Mouse (Mus musculus): Measurements from ENCODE around the gene Eef2.
"Not testable (repeated sequence)": the region's sequence is repeated elsewhere in the genome, so short reads cannot be mapped to it uniquely, and the experiment has no call there.

Eef2 gene

GRCm38 (mm10) chr10:81200141-81200540, 23.7 kb downstream of the Eef2 start:
- no peak for DNase-seq (ENCODE audit: low read depth, low spot score)

GRCm38 (mm10) chr10:81200605-81201287, 24.3 kb downstream of the Eef2 start:
- DNase-seq (ENCODE audit: low read depth, low spot score), result no peak

GRCm38 (mm10) chr10:81201807-81202758, 25.7 kb downstream of the Eef2 start, which contains the start of gene Nmrk2:
TSS of gene Nmrk2 (minus strand) at chr10:81202051.
- DNase-seq (ENCODE audit: low read depth, low spot score), result no peak

DNA sequence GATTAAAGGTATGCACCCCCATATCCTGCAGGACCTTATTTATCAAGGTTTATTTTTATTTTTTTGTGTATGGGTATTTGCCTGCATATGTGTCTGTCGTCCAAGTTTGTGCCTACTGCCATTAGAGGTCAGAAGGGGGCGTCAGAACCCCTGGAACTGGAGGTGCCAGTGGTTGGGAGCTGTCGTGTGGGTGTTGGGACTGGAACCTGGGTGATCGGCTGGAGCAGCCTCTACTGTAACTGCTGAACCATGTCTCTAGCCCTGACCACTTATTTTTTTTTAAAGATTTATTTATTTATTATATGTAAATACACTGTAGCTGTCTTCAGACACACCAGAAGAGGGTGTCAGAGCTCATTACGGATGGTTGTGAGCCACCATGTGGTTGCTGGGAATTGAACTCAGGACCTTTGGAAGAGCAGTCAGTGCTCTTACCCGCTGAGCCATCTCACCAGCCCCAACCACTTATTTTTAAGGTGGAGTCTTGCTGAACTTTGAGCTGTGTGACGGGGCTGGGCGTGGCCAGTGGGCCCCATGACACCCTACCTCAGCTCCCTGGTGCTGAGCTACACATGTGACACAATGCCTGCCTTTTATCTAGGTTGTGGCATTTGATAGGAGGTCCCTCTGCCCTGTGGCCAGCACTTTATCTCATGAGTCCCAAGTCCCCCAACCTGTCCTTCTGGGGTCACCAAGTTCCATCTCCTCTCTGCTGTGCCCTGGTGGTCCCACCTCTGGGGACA, 26.7 kb downstream of the Eef2 start:
- DNase-seq (ENCODE audit: low read depth, low spot score), result no peak

DNA sequence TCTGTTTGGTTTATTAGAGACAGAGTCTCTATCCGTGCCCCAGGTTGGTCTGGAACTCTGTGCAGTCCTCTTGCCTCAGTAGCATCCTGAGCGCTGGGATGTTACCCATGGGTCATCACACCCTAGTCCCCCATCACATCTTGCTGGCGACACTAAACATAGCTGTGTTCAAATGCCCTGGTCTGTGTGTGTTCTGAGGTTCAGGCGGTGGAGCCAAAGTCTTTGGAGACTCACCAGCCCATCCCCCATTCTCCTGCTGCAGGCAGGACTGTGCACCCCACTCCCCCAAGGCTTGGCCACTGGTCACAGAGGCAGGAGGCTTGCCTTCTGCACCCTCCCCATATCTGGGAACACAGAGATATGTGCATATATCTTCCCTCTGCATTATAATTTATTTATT, 27.7 kb downstream of the Eef2 start:
- DNase-seq (ENCODE audit: low read depth, low spot score), result no peak

GRCm38 (mm10) chr10:81210154-81210553, 33.7 kb downstream of the Eef2 start:
- DNase-seq (ENCODE audit: low read depth, low spot score), result no peak

DNA sequence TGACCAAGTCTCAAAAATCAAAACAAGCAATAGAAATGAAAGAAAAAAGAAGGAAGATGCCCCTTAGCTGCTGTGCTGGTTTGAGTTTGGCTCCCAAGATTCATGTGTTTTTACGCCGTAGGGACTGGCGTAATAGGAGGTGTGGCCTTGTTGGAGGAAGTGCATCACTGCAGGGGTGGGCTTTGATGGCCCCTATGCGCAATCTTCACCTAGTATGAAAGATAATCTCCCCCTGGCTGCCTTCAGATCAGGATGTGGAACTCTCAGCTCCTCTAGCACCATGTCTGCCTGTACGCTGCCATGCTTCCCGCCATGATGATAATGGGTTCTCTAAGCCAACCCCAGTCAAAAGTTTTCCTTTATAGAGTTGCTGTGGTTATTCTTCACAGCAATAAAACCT, 39.8 kb downstream of the Eef2 start:
- no peak for DNase-seq (ENCODE audit: low read depth, low spot score)

- DNase-seq (ENCODE audit: low read depth, low spot score), result no peak
Observed at GRCm38 (mm10) chr10:81216810-81217209, 40.4 kb downstream of the Eef2 start.

DNA sequence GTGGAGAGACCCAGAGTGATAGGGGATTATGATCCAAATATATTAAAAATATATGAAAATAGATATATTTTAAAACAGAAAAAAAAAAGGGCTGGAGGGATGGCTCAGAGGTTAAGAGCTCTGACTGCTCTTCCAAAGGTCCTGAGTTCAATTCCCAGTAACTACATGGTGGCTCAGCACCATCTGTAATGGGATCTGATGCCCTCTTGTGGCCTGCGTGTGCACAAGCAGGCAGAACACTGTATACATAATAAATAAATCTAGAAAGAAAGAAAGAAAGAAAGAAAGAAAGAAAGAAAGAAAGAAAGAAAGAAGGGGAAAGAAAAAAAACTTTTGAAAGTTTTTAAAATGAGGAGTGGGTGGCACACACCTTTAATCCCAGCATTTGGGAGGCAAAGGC, 40.8 kb downstream of the Eef2 start:
- not testable (repeated sequence) for DNase-seq (ENCODE audit: low read depth, low spot score)

- peak; percentile 49 for DNase-seq (ENCODE audit: low read depth, low spot score)
Observed at GRCm38 (mm10) chr10:81217964-81218363, 41.5 kb downstream of the Eef2 start.

GRCm38 (mm10) chr10:81221402-81222015, 45.1 kb downstream of the Eef2 start:
- no peak for DNase-seq (ENCODE audit: low read depth, low spot score)

DNA sequence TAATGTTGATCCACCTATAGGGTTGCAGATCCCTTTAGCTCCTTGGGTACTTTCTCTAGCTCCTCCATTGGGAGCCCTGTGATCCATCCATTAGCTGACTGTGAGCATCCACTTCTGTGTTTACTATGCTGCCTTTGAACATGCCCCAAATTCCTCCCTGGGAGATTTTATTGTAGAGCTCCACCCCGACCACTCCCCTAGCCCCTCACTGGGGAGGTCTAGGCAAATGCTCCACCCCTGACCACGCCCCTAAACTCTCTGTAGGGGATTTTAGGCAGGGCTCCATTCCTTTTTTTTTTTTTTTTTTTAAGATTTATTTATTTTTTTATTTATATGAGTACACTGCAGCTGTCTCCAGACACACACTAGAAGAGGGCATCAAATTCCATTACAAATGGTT, 47.3 kb downstream of the Eef2 start:
- not testable (repeated sequence) for DNase-seq (ENCODE audit: low read depth, low spot score)

- DNase-seq (ENCODE audit: low read depth, low spot score), result no peak
Observed at GRCm38 (mm10) chr10:81229735-81230437, 53.5 kb downstream of the Eef2 start.

GRCm38 (mm10) chr10:81230438-81231332, 54.3 kb downstream of the Eef2 start, which contains the start of gene Atcay:
TSS of gene Atcay (minus strand) at chr10:81230833.
- DNase-seq (ENCODE audit: low read depth, low spot score), result peak; percentile 33

DNA sequence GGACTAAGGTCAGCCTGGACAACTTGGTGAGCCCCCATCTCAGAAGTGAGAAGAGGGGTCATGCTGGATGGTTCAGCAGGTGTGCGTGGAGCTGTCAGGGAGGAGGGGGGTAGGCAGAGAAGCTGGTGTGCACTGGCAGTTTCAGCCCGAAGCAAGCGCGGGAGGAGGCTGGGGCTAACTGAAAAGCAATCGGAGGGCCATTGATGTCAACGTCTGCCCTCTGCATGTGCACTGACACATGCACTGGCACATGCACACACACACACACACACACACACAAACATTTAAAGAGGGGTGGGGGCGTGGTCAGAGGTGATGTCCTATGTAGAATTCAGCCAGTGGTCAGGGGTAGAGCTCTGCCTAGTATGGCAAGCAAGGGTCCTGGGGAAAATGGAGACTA, 55.0 kb downstream of the Eef2 start:
- DNase-seq (ENCODE audit: low read depth, low spot score), result no peak

All from forelimb bud, embryonic 11.5 days (tissue).